Mouse (Mus musculus): ENCODE results near the gene Nkx6-1. TPM values are rescaled to one million over a fixed set of nuclear protein-coding genes. Genes with fewer than 3 reads are reported as not detected.

The Nkx6-1 gene
- polyA plus RNA-seq, 1 experiment from 2014 or later, result 7.5 TPM

GRCm38 (mm10) chr5:101669381-101669780 is 4.6 kb upstream of the Nkx6-1 start:
- peaks cover 3% of the 10 kb centered on the region; the same call in 1 of the 2 replicates for H3K4me1 ChIP-seq (ENCODE audit: control insufficient read depth, insufficient read depth, low read length)
- peaks cover 60% of the 10 kb centered on the region for H3K27me3 ChIP-seq (ENCODE audit: control insufficient read depth, insufficient read depth, low read length)
- no peak overlapping the region for H3K4me3 ChIP-seq (ENCODE audit: low read depth, low read length)
- ATAC-seq (ENCODE audit: insufficient read depth, low FRiP score, low TSS enrichment) (no peak), DNase-seq (ENCODE audit: low spot score) (peak; percentile 56)
- H3K27ac ChIP-seq (ENCODE audit: low read depth, low read length), result no peak overlapping the region
- H3K36me3 ChIP-seq (ENCODE audit: control insufficient read depth, insufficient read depth, low read length), result no peaks in the 10 kb centered on the region
- WGBS, result 2% methylated on average over 15 of the region's 15 CpGs
- no peak overlapping the region for H3K9ac ChIP-seq (ENCODE audit: low read length)
- no peak overlapping the region for H3K4me2 ChIP-seq (ENCODE audit: low read depth)
- no peaks in the 10 kb centered on the region for H3K9me3 ChIP-seq (ENCODE audit: control insufficient read depth, low read length)

DNA sequence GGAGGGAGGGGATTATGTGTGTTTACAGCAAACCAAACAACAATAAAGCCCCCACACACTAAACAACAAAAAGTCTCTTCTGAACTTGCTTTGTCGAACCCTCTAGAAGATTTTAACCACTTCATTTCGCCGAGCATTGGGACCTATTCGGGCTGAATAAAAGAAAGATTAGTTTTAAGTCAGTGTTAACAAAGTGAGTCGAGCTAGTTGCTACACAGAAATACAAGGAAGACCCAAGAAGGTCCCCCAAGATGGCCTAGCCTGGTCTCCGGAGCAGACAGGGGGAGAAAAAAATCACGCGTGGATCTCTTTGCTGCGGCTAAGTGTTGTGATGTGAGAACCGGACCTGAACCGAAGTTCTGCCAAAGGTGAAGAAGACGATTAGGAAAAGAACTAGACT is 3.7 kb upstream of the Nkx6-1 start:
- H3K36me3 ChIP-seq (ENCODE audit: control insufficient read depth, insufficient read depth, low read length), result no peaks in the 10 kb centered on the region
- H3K9me3 ChIP-seq (ENCODE audit: control insufficient read depth, low read length), result no peaks in the 10 kb centered on the region
- H3K4me1 ChIP-seq (ENCODE audit: control insufficient read depth, insufficient read depth, low read length), result peaks cover 10% of the 10 kb centered on the region
- no peak overlapping the region for H3K27ac ChIP-seq (ENCODE audit: low read depth, low read length)
- H3K4me2 ChIP-seq (ENCODE audit: low read depth), result no peak overlapping the region; the same call in 1 of the 2 replicates
- no peak overlapping the region for H3K4me3 ChIP-seq (ENCODE audit: low read depth, low read length)
- no peak for ATAC-seq (ENCODE audit: insufficient read depth, low FRiP score, low TSS enrichment)
- peaks cover 69% of the 10 kb centered on the region for H3K27me3 ChIP-seq (ENCODE audit: control insufficient read depth, insufficient read depth, low read length)
- no peak overlapping the region for H3K9ac ChIP-seq (ENCODE audit: low read length)
- 4% methylated on average over 12 of the region's 12 CpGs for WGBS
- no peak for DNase-seq (ENCODE audit: low spot score)

GRCm38 (mm10) chr5:101668028-101668427 is 3.2 kb upstream of the Nkx6-1 start:
- no peak for DNase-seq (ENCODE audit: low spot score)
- ATAC-seq (ENCODE audit: insufficient read depth, low FRiP score, low TSS enrichment), result no peak
- Histone ChIP-seq H3K9ac (ENCODE audit: low read length) (no peak overlapping the region), H3K4me3 (ENCODE audit: low read depth, low read length) (no peak overlapping the region), H3K4me2 (ENCODE audit: low read depth) (peak overlapping the region; percentile 25), H3K27ac (ENCODE audit: low read depth, low read length) (no peak overlapping the region), H3K36me3 (ENCODE audit: control insufficient read depth, insufficient read depth, low read length) (no peaks in the 10 kb centered on the region), H3K9me3 (ENCODE audit: control insufficient read depth, low read length) (no peaks in the 10 kb centered on the region), H3K4me1 (ENCODE audit: control insufficient read depth, insufficient read depth, low read length) (peaks cover 12% of the 10 kb centered on the region), H3K27me3 (ENCODE audit: control insufficient read depth, insufficient read depth, low read length) (peaks cover 74% of the 10 kb centered on the region)
- 2% methylated on average over 15 of the region's 15 CpGs for WGBS

DNA sequence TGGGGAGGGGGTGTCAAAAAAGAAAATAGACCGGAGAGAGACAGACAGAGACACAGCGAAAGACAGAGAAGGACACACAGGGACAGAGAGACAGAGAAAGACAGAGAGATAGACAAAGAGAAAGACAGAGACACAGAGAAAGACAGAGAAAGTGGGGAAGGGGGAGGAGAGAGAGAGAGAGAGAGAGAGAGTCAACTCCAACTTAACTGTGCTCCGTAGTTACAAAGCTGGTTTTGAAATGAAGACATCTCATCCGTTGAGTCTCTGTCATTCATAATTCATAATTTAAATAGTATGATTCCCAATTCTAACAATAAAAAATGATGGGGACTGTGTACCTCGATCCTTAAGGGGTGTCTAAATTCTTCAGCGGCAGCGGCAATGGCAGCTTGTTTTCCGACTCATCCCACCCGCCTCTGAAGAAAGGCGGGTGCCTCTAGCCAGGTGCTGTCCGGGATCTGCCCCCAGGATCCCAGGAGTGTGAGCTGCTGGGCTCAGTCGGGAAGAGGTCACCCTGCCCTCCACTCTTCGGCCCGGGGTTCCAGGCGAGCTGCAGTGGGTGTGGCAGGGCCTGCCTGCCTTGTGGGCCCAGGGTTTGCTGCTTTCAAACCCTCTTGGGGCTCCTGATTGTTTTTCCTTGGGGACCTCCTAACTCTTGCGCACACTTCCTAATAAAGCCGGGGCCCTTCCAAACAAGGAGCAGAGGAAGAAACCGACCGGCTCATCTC is 2.6 kb upstream of the Nkx6-1 start:
- under 1% methylated on average over 19 of the region's 19 CpGs for WGBS
- no peak overlapping the region for H3K27ac ChIP-seq (ENCODE audit: low read depth, low read length)
- peaks cover 12% of the 10 kb centered on the region for H3K4me1 ChIP-seq (ENCODE audit: control insufficient read depth, insufficient read depth, low read length)
- H3K4me3 ChIP-seq (ENCODE audit: low read depth, low read length), result no peak overlapping the region
- H3K4me2 ChIP-seq (ENCODE audit: low read depth), result peak overlapping the region; percentile 25
- no peak for ATAC-seq (ENCODE audit: insufficient read depth, low FRiP score, low TSS enrichment)
- no peak for DNase-seq (ENCODE audit: low spot score)
- H3K9me3 ChIP-seq (ENCODE audit: control insufficient read depth, low read length), result no peaks in the 10 kb centered on the region
- peaks cover 80% of the 10 kb centered on the region for H3K27me3 ChIP-seq (ENCODE audit: control insufficient read depth, insufficient read depth, low read length)
- H3K9ac ChIP-seq (ENCODE audit: low read length), result no peak overlapping the region
- H3K36me3 ChIP-seq (ENCODE audit: control insufficient read depth, insufficient read depth, low read length), result no peaks in the 10 kb centered on the region

DNA sequence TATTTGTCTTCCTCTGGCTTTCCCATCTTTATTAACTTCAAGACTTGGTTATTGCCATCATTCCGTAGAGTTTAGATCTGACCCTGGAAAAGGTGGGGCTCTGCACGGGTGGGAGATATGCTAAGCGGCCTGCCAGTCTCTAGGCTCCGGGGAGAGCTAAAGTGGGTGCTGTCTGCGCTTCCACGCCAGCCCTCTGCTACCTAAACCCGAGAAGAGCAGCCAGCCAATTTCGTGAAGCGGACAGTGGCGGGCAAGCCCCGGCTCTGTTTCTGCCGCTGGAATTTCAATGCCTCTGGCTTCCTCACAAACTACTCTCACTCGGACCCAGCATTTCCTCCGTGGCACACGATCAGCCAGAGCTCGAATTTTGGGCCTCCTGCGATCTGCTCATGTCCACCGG is 1.9 kb upstream of the Nkx6-1 start:
- Histone ChIP-seq H3K4me2 (ENCODE audit: low read depth) (peak overlapping the region; percentile 24), H3K4me1 (ENCODE audit: control insufficient read depth, insufficient read depth, low read length) (peaks cover 12% of the 10 kb centered on the region), H3K27me3 (ENCODE audit: control insufficient read depth, insufficient read depth, low read length) (peaks cover 87% of the 10 kb centered on the region), H3K9me3 (ENCODE audit: control insufficient read depth, low read length) (no peaks in the 10 kb centered on the region), H3K36me3 (ENCODE audit: control insufficient read depth, insufficient read depth, low read length) (no peaks in the 10 kb centered on the region), H3K27ac (ENCODE audit: low read depth, low read length) (no peak overlapping the region), H3K4me3 (ENCODE audit: low read depth, low read length) (no peak overlapping the region), H3K9ac (ENCODE audit: low read length) (no peak overlapping the region)
- under 1% methylated on average over 18 of the region's 18 CpGs for WGBS
- ATAC-seq (ENCODE audit: insufficient read depth, low FRiP score, low TSS enrichment) (no peak), DNase-seq (ENCODE audit: low spot score) (peak; percentile 52)

DNA sequence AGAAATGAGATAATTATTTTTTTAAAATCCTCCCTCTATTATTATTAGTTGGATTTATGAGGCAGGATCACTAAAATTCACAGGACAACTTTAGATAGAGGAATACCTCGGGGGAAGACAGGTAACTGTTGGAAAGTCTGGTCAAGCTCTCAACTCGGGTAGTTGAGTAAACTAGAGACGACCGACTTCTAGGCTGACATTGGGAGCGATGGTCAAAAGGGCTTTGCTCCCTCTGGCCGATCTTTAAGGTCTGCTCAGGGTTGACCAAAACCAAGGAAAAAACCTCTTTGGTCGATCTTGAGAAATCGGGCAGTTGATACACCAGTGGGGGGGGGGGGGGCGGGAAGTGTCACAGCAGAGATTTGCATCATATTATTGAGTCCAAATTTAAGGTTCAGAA is 1.3 kb upstream of the Nkx6-1 start:
- Histone ChIP-seq H3K4me1 (ENCODE audit: control insufficient read depth, insufficient read depth, low read length) (peaks cover 12% of the 10 kb centered on the region), H3K27ac (ENCODE audit: low read depth, low read length) (no peak overlapping the region), H3K4me3 (ENCODE audit: low read depth, low read length) (no peak overlapping the region), H3K27me3 (ENCODE audit: control insufficient read depth, insufficient read depth, low read length) (peaks cover 93% of the 10 kb centered on the region), H3K9me3 (ENCODE audit: control insufficient read depth, low read length) (no peaks in the 10 kb centered on the region), H3K36me3 (ENCODE audit: control insufficient read depth, insufficient read depth, low read length) (no peaks in the 10 kb centered on the region), H3K4me2 (ENCODE audit: low read depth) (no peak overlapping the region; the same call in 1 of the 2 replicates), H3K9ac (ENCODE audit: low read length) (no peak overlapping the region)
- 1% methylated on average over 9 of the region's 9 CpGs for WGBS
- ATAC-seq (ENCODE audit: insufficient read depth, low FRiP score, low TSS enrichment), result no peak
- DNase-seq (ENCODE audit: low spot score), result no peak

- Histone ChIP-seq H3K9ac (ENCODE audit: low read length) (peak overlapping the region; percentile 62), H3K27ac (ENCODE audit: low read depth, low read length) (peak overlapping the region; percentile 77), H3K4me3 (ENCODE audit: low read depth, low read length) (peak overlapping the region; percentile 43), H3K9me3 (ENCODE audit: control insufficient read depth, low read length) (no peaks in the 10 kb centered on the region), H3K27me3 (ENCODE audit: control insufficient read depth, insufficient read depth, low read length) (peaks cover 98% of the 10 kb centered on the region), H3K4me1 (ENCODE audit: control insufficient read depth, insufficient read depth, low read length) (peaks cover 14% of the 10 kb centered on the region), H3K4me2 (ENCODE audit: low read depth) (peak overlapping the region; percentile 43), H3K36me3 (ENCODE audit: control insufficient read depth, insufficient read depth, low read length) (no peaks in the 10 kb centered on the region)
- ATAC-seq (ENCODE audit: insufficient read depth, low FRiP score, low TSS enrichment), result no peak
- WGBS, result under 1% methylated on average over 64 of the region's 64 CpGs
- peak; percentile 65 for DNase-seq (ENCODE audit: low spot score)
Measured at GRCm38 (mm10) chr5:101664423-101664921, 324 bp downstream of the Nkx6-1 start.

DNA sequence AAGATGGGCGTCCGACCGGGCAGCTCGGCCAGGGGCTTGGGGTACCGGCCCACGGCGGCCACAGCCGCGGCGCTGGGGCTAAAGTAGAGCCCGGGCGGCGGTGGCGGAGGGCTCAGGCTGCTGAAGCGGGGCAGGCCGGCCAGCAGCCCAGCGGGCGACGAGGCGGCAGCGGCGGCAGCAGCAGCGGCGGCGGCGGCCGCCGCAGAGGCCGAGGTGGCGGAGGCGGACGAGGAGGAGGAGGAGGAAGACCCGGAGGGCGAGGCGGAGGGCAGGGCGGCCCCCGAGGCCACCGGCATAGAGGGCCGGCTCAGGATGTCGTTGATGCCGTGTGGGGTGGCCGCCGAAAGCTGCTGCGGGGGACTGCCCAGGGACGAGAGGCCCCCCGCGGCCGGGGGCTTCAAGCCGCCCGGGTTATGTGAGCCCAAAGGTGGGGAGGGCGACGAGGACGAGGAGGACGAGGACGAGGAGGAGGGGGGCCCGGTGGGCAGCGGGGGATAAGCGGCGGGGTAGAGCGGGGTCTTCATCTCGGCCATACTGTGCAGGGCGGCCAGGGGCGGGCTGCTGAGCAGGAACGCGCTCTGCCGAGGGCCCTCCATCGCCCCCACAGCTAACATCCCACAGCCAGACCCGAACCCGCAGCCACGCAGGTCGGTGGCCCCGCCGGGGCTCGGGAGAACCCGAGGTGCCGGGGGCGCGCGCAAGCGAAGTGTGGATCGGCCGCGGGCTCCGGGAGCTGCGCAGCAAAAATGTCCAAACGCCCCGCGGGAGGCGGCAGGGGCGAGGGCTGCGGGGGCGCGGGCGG is 974 bp downstream of the Nkx6-1 start:
- peaks cover 14% of the 10 kb centered on the region for H3K4me1 ChIP-seq (ENCODE audit: control insufficient read depth, insufficient read depth, low read length)
- H3K9ac ChIP-seq (ENCODE audit: low read length), result peak overlapping the region; percentile 62
- H3K4me2 ChIP-seq (ENCODE audit: low read depth), result peak overlapping the region; percentile 43
- H3K27ac ChIP-seq (ENCODE audit: low read depth, low read length), result peak overlapping the region; percentile 77
- H3K9me3 ChIP-seq (ENCODE audit: control insufficient read depth, low read length), result no peaks in the 10 kb centered on the region
- H3K4me3 ChIP-seq (ENCODE audit: low read depth, low read length), result peak overlapping the region; percentile 43
- 0% methylated on average over 59 of the region's 94 CpGs for WGBS
- DNase-seq (ENCODE audit: low spot score), result peak; percentile 33
- H3K27me3 ChIP-seq (ENCODE audit: control insufficient read depth, insufficient read depth, low read length), result peaks cover 98% of the 10 kb centered on the region
- no peak for ATAC-seq (ENCODE audit: insufficient read depth, low FRiP score, low TSS enrichment)
- H3K36me3 ChIP-seq (ENCODE audit: control insufficient read depth, insufficient read depth, low read length), result no peaks in the 10 kb centered on the region
